Mouse (Mus musculus): ENCODE data around the gene Elk3. TPM values are rescaled to one million over a fixed set of nuclear protein-coding genes. Genes with fewer than 3 reads are reported as not detected.

The Elk3 gene
- total and polyA plus RNA-seq, 3 experiments: 32.1 to 39.4 (median 33.8) TPM

- DNase-seq: no peak
Measured at GRCm38 (mm10) chr10:93327187-93327586, 16.3 kb upstream of the Elk3 start.

GRCm38 (mm10) chr10:93326741-93327100 is 15.8 kb upstream of the Elk3 start:
- Histone ChIP-seq H3K27ac (peak overlapping the region; percentile 81), H3K79me2 (replicated peaks; ENCODE audit: control insufficient read depth, insufficient read depth, low read length) (no peaks in the 10 kb centered on the region), H3K36me3 (ENCODE audit: control insufficient read depth, insufficient read depth, low read length) (0 out of 2 replicates have a peak, but pooled peaks cover 2% of the 10 kb centered on the region), H3K9ac (ENCODE audit: low read depth, low read length) (no peak overlapping the region), H3K4me3 (no peak overlapping the region), H3K4me1 (ENCODE audit: control insufficient read depth, insufficient read depth, low read length) (peaks cover 7% of the 10 kb centered on the region), H3K27me3 (ENCODE audit: control insufficient read depth, insufficient read depth, low read length) (no peaks in the 10 kb centered on the region)
- TF ChIP-seq CTCF (IDR thresholded peaks at IDR 0.05) (no peak), EP300 (IDR thresholded peaks at IDR 0.05; ENCODE audit: insufficient read depth, low read depth, low read length) (no peak), POLR2A (IDR thresholded peaks at IDR 0.05; ENCODE audit: insufficient read depth, low read depth, low read length) (no peak)
- WGBS: 74% methylated on average over 8 of the region's 8 CpGs
- intact Hi-C loops (cut with DNase I): no loop called here
- no peak for DNase-seq

More at GRCm38 (mm10) chr10:93327187-93327586, 16.3 kb upstream of the Elk3 start:
- H3K4me3 ChIP-seq: no peak overlapping the region
- TF ChIP-seq EP300 (IDR thresholded peaks at IDR 0.05; ENCODE audit: insufficient read depth, low read depth, low read length) (no peak), CTCF (IDR thresholded peaks at IDR 0.05) (no peak), POLR2A (IDR thresholded peaks at IDR 0.05; ENCODE audit: insufficient read depth, low read depth, low read length) (no peak)
- H3K27me3 ChIP-seq (ENCODE audit: control insufficient read depth, insufficient read depth, low read length): no peaks in the 10 kb centered on the region
- 79% methylated on average over 6 of the region's 6 CpGs for WGBS
- 0 out of 2 replicates have a peak, but pooled peaks cover 2% of the 10 kb centered on the region for H3K36me3 ChIP-seq (ENCODE audit: control insufficient read depth, insufficient read depth, low read length)
- no peaks in the 10 kb centered on the region for H3K79me2 ChIP-seq (replicated peaks; ENCODE audit: control insufficient read depth, insufficient read depth, low read length)
- peak overlapping the region; percentile 81 for H3K27ac ChIP-seq
- intact Hi-C loops (cut with DNase I): no loop called here
- H3K4me1 ChIP-seq (ENCODE audit: control insufficient read depth, insufficient read depth, low read length): peaks cover 7% of the 10 kb centered on the region
- H3K9ac ChIP-seq (ENCODE audit: low read depth, low read length): no peak overlapping the region

- Histone ChIP-seq H3K27ac (peak overlapping the region; percentile 81), H3K27me3 (ENCODE audit: control insufficient read depth, insufficient read depth, low read length) (no peaks in the 10 kb centered on the region), H3K9ac (ENCODE audit: low read depth, low read length) (no peak overlapping the region), H3K4me3 (no peak overlapping the region), H3K79me2 (replicated peaks; ENCODE audit: control insufficient read depth, insufficient read depth, low read length) (no peaks in the 10 kb centered on the region), H3K36me3 (ENCODE audit: control insufficient read depth, insufficient read depth, low read length) (0 out of 2 replicates have a peak, but pooled peaks cover 2% of the 10 kb centered on the region), H3K4me1 (ENCODE audit: control insufficient read depth, insufficient read depth, low read length) (peaks cover 7% of the 10 kb centered on the region)
- 44% methylated on average over 12 of the region's 12 CpGs for WGBS
- no peak for TF ChIP-seq CTCF (IDR thresholded peaks at IDR 0.05)
- TF ChIP-seq EP300 (IDR thresholded peaks at IDR 0.05; ENCODE audit: insufficient read depth, low read depth, low read length): peak; percentile 43; the same call in 1 of the 2 replicates
- 0 out of 2 replicates have a peak, but pooled peaks have one; percentile 23 for TF ChIP-seq POLR2A (IDR thresholded peaks at IDR 0.05; ENCODE audit: insufficient read depth, low read depth, low read length)
- intact Hi-C loops (cut with DNase I): no loop called here
- DNase-seq: peak; percentile 61 to 71
Measured at GRCm38 (mm10) chr10:93325804-93326740, 15.1 kb upstream of the Elk3 start.

- 46% methylated on average over 3 of the region's 3 CpGs for WGBS
- H3K27ac ChIP-seq: peak overlapping the region; percentile 81
- H3K4me3 ChIP-seq: no peak overlapping the region
- no peaks in the 10 kb centered on the region for H3K27me3 ChIP-seq (ENCODE audit: control insufficient read depth, insufficient read depth, low read length)
- H3K36me3 ChIP-seq (ENCODE audit: control insufficient read depth, insufficient read depth, low read length): 0 out of 2 replicates have a peak, but pooled peaks cover 2% of the 10 kb centered on the region
- peaks cover 7% of the 10 kb centered on the region for H3K4me1 ChIP-seq (ENCODE audit: control insufficient read depth, insufficient read depth, low read length)
- intact Hi-C loops (cut with DNase I): no loop called here
- TF ChIP-seq POLR2A (IDR thresholded peaks at IDR 0.05; ENCODE audit: insufficient read depth, low read depth, low read length): no peak
- no peak for TF ChIP-seq EP300 (IDR thresholded peaks at IDR 0.05; ENCODE audit: insufficient read depth, low read depth, low read length)
- TF ChIP-seq CTCF (IDR thresholded peaks at IDR 0.05): no peak
- H3K79me2 ChIP-seq (replicated peaks; ENCODE audit: control insufficient read depth, insufficient read depth, low read length): no peaks in the 10 kb centered on the region
- no peak for DNase-seq
- H3K9ac ChIP-seq (ENCODE audit: low read depth, low read length): no peak overlapping the region; the same call in 1 of the 2 replicates
Measured at GRCm38 (mm10) chr10:93325369-93325768, 14.4 kb upstream of the Elk3 start.

GRCm38 (mm10) chr10:93324438-93324837 is 13.5 kb upstream of the Elk3 start:
- DNase-seq: no peak
- no peak overlapping the region; the same call in 1 of the 2 replicates for H3K27ac ChIP-seq
- H3K4me3 ChIP-seq: no peak overlapping the region
- TF ChIP-seq CTCF (IDR thresholded peaks at IDR 0.05) (no peak), POLR2A (IDR thresholded peaks at IDR 0.05; ENCODE audit: insufficient read depth, low read depth, low read length) (no peak), EP300 (IDR thresholded peaks at IDR 0.05; ENCODE audit: insufficient read depth, low read depth, low read length) (no peak)
- intact Hi-C loops (cut with DNase I): no loop called here
- no peak overlapping the region for H3K9ac ChIP-seq (ENCODE audit: low read depth, low read length)
- no peaks in the 10 kb centered on the region for H3K79me2 ChIP-seq (replicated peaks; ENCODE audit: control insufficient read depth, insufficient read depth, low read length)
- peaks cover 10% of the 10 kb centered on the region for H3K4me1 ChIP-seq (ENCODE audit: control insufficient read depth, insufficient read depth, low read length)
- 97% methylated on average over 2 of the region's 2 CpGs for WGBS
- peaks cover 4% of the 10 kb centered on the region; the same call in 1 of the 2 replicates for H3K36me3 ChIP-seq (ENCODE audit: control insufficient read depth, insufficient read depth, low read length)
- H3K27me3 ChIP-seq (ENCODE audit: control insufficient read depth, insufficient read depth, low read length): no peaks in the 10 kb centered on the region

GRCm38 (mm10) chr10:93323659-93324058 is 12.7 kb upstream of the Elk3 start:
- H3K27me3 ChIP-seq (ENCODE audit: control insufficient read depth, insufficient read depth, low read length): no peaks in the 10 kb centered on the region
- no peak overlapping the region for H3K9ac ChIP-seq (ENCODE audit: low read depth, low read length)
- no peak for DNase-seq
- no peaks in the 10 kb centered on the region for H3K79me2 ChIP-seq (replicated peaks; ENCODE audit: control insufficient read depth, insufficient read depth, low read length)
- peaks cover 6% of the 10 kb centered on the region; the same call in 1 of the 2 replicates for H3K36me3 ChIP-seq (ENCODE audit: control insufficient read depth, insufficient read depth, low read length)
- H3K27ac ChIP-seq: no peak overlapping the region
- TF ChIP-seq POLR2A (IDR thresholded peaks at IDR 0.05; ENCODE audit: insufficient read depth, low read depth, low read length) (no peak), CTCF (IDR thresholded peaks at IDR 0.05) (no peak), EP300 (IDR thresholded peaks at IDR 0.05; ENCODE audit: insufficient read depth, low read depth, low read length) (no peak)
- peaks cover 10% of the 10 kb centered on the region for H3K4me1 ChIP-seq (ENCODE audit: control insufficient read depth, insufficient read depth, low read length)
- 90% methylated on average over 2 of the region's 2 CpGs for WGBS
- intact Hi-C loops (cut with DNase I): no loop called here
- no peak overlapping the region for H3K4me3 ChIP-seq
